Mouse (Mus musculus) retina, postnatal 7 days (tissue): ENCODE data around the gene Cic.
"Not testable (repeated sequence)": the region's sequence is repeated elsewhere in the genome, so short reads cannot be mapped to it uniquely, and the experiment has no call there.

Experiments used
- DNase-seq: peaks from one replicate; pipeline ENCODE4 v3.0.0-alpha.2; 2012; ENCODE audit warnings: low read depth, low spot score

Gene Cic

GRCm38 (mm10) chr7:25305956-25306613, 38.6 kb downstream of the Cic start, which contains the start of gene Tmem145:
Tmem145 (plus strand) TSS chr7:25306106.
- DNase-seq, result no peak

- DNase-seq, result no peak
Observed at GRCm38 (mm10) chr7:25306614-25306996, 39.1 kb downstream of the Cic start.

GRCm38 (mm10) chr7:25308702-25309318, 41.3 kb downstream of the Cic start:
- DNase-seq, result no peak

GRCm38 (mm10) chr7:25309425-25309824, 41.9 kb downstream of the Cic start:
- no peak for DNase-seq

GRCm38 (mm10) chr7:25311193-25311592, 43.7 kb downstream of the Cic start:
- DNase-seq, result no peak

- no peak for DNase-seq
Observed at GRCm38 (mm10) chr7:25313325-25313724, 45.8 kb downstream of the Cic start.

- DNase-seq, result no peak
Observed at GRCm38 (mm10) chr7:25314606-25315305, 47.3 kb downstream of the Cic start.

- DNase-seq, result no peak
Observed at GRCm38 (mm10) chr7:25315306-25316041, 48.0 kb downstream of the Cic start.

- peak; percentile 98 for DNase-seq
Observed at GRCm38 (mm10) chr7:25316532-25317445, 49.3 kb downstream of the Cic start, which contains the start of gene Megf8. Megf8 (plus strand) TSS chr7:25317164.

- DNase-seq, result no peak
Observed at GRCm38 (mm10) chr7:25317446-25317999, 50.0 kb downstream of the Cic start.

GRCm38 (mm10) chr7:25322058-25322484, 54.6 kb downstream of the Cic start:
- no peak for DNase-seq

- DNase-seq, result no peak
Observed at GRCm38 (mm10) chr7:25323219-25323618, 55.7 kb downstream of the Cic start.

- DNase-seq, result not testable (repeated sequence)
Observed at GRCm38 (mm10) chr7:25325431-25325830, 57.9 kb downstream of the Cic start.

- no peak for DNase-seq
Observed at GRCm38 (mm10) chr7:25326233-25326632, 58.7 kb downstream of the Cic start.

- peak; percentile 76 for DNase-seq
Observed at GRCm38 (mm10) chr7:25333596-25334307, 66.2 kb downstream of the Cic start.

GRCm38 (mm10) chr7:25334472-25334871, 67.0 kb downstream of the Cic start:
- DNase-seq, result no peak

- DNase-seq, result no peak
Observed at GRCm38 (mm10) chr7:25339329-25339728, 71.8 kb downstream of the Cic start.

- DNase-seq, result no peak
Observed at GRCm38 (mm10) chr7:25341000-25341784, 73.7 kb downstream of the Cic start.
